Mouse (Mus musculus) gastrocnemius, postnatal 25 days (tissue): Measurements from ENCODE around the gene Npepps. TPM values are rescaled to one million over a fixed set of nuclear protein-coding genes. Genes with fewer than 3 reads are reported as not detected.
"Not testable (repeated sequence)": the region's sequence is repeated elsewhere in the genome, so short reads cannot be mapped to it uniquely, and the experiment has no call there.

Experiments
- DNase-seq: peaks from one replicate; pipeline ENCODE4 v3.0.0; 2022
- total RNA-seq, 2 experiments: library from RNA; stranded (reverse); gene quantifications; 1 replicate in 1 of 2; 2 replicates in 1 of 2; pipeline ENCODE4 v1.2.3; 2021

Gene Npepps
- total RNA-seq, 2 experiments from 2014 or later: 49.7 to 60.0 TPM

DNA sequence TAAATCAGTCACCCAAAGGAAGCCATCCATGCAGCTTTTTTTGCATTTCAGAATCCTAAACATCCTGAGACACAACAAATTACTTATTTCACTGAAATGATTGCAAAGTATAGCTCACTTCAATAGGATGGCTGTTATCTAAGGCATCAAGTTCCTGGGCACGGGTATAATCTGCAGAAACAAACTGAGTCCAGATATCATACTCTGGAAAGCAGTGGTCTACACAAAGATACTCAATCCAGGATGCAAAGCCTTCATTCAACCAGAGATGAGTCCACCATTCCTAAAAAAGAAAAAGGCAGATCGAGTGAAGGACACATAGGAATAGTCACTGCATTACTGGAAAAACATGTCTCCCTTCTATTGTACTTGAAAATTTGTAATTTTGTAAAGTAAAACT lies 42.5 kb downstream of the Npepps start:
- no peak for DNase-seq

GRCm38 (mm10) chr11:97232436-97232835 lies 48.0 kb downstream of the Npepps start:
- DNase-seq: no peak

- DNase-seq: no peak
Measured at GRCm38 (mm10) chr11:97229396-97229795, 51.0 kb downstream of the Npepps start.

DNA sequence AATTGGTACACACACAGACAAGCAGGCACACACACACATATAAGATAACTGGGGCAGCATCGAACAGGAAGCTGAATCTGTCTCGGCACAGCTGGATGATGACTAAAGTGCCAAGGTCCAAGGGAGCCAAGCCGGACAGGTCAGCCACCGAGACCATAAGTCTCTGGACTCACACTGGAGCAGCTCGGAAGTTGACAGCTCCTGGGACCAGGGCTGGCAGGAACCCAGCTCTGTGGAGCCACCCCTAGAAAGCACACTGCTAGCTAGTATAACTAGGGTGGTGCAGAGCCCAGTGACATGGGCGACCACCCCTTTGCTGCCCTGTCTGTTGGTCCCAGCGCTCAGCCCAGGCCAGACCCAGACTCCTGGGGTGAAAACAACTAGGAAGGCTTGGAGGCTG lies 51.5 kb downstream of the Npepps start:
- DNase-seq: no peak

- DNase-seq: no peak
Measured at GRCm38 (mm10) chr11:97226131-97226530, 54.3 kb downstream of the Npepps start.

DNA sequence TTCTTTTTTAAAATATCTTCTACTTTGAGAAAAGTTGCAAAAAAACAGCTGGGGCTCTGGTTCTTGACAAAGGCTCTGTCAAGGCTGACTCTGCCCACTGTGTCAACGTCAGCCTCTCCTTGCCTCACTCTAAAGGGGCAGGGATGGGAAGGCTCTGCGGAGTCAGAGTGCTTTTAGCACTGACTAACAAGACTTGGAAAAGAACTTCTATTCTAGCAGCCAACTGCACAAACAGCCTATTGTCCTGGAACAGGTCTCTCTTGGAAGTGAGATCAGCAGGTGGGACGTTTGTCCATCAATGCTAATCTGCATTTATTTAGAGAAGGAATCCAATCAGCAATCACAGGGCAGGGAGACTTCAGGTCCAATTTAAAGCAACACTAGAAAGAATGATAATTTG lies 57.0 kb downstream of the Npepps start:
- DNase-seq: no peak

DNA sequence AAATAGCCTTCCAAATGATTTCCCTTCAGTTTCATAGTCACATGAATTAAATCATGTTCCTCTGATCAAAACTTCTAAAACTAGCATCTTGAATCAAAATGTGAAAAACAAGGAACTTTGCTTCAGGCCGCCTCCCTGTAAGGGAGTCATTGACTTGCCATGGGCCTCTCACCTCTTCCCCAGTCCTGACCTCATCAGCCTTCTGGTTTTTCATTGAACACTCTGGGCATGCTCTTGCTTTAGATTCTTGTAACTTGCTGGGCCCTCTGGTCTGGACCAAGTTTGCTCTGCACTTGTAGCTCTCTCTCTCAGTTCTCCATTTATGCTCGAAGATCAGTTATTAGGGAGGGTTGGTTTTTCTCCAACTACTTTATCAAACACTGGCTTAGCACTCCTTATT lies 58.8 kb downstream of the Npepps start:
- no peak for DNase-seq

GRCm38 (mm10) chr11:97220211-97220610 lies 60.2 kb downstream of the Npepps start:
- DNase-seq: no peak

DNA sequence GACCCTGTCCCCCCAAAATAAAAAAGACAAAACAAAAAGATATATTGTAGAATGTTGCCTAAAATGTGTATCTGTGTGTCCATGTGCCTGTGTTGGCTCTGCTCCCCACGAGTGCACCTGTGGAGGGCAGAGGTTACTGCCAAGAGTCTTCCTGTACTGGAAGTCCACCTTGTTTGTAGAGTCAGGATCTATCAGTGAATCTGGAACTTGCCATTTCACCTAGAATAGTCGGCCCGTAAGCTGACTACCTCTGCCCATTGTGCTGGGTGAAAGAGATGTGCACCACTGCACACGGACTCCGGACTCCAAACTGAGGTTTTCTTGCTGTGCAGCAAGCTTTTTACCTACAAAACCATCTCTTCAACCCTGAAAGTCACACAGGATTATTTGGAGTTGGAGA lies 66.0 kb downstream of the Npepps start:
- no peak for DNase-seq

GRCm38 (mm10) chr11:97210728-97211400 lies 69.6 kb downstream of the Npepps start:
- DNase-seq: no peak

GRCm38 (mm10) chr11:97207011-97207422 lies 73.4 kb downstream of the Npepps start:
- DNase-seq: no peak

- DNase-seq: no peak
Measured at GRCm38 (mm10) chr11:97199519-97199918, 80.9 kb downstream of the Npepps start.

DNA sequence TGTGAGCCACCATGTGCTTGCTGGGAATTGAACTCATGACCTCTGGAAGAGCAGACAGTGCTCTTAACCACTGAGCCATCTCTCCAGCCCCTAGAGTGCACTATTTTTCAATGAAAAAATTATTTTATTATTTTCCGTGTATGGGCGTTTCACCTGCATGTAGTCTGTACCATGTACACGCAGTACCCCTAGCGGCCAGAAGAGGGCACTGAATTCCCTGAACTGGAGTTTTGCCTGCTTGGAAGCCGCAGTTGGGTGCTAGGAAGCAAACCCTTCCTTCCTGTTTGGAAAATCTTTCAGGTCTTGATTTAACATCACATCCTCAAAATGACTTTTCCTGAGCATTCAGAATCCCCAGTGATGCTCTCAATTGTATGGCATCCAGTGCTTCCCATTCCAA lies 81.8 kb downstream of the Npepps start:
- no peak for DNase-seq

DNA sequence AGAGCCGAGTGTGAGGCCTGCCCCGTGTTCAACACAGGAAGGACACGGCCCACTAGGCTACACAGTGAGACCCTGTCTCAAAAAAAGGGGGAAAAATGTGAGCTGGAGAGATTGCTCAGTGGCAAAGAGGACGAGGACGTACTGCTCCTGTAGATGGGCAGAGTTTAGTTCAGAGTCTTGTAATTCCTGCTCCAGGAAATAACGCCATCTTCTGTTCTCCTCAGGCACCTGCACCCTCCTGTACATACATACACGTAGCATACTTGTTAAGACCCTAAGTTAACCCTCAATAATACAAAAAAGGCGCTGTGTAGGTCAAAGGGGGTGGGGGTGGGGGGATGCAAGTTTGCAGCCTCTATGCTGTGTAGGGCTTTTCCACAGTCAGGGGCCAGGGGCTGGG lies 83.4 kb downstream of the Npepps start:
- DNase-seq: no peak

- no peak for DNase-seq
Measured at GRCm38 (mm10) chr11:97196541-97196940, 83.9 kb downstream of the Npepps start.

DNA sequence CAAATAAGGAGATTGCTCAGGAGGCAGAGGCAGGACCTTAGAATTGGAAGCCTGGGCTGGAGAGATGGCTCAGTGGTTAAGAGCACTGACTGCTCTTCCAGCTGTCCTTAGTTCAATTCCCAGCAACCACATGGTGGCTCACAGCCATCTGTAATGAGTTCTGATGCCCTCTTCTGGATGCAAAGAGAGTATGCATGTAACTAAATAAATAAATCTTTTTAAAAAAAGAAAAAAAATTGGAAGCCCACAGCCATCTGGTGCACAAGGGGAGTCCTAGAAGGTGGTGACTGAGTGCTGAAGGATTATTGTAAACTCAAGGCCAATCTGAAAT lies 87.9 kb downstream of the Npepps start:
- DNase-seq: no peak

DNA sequence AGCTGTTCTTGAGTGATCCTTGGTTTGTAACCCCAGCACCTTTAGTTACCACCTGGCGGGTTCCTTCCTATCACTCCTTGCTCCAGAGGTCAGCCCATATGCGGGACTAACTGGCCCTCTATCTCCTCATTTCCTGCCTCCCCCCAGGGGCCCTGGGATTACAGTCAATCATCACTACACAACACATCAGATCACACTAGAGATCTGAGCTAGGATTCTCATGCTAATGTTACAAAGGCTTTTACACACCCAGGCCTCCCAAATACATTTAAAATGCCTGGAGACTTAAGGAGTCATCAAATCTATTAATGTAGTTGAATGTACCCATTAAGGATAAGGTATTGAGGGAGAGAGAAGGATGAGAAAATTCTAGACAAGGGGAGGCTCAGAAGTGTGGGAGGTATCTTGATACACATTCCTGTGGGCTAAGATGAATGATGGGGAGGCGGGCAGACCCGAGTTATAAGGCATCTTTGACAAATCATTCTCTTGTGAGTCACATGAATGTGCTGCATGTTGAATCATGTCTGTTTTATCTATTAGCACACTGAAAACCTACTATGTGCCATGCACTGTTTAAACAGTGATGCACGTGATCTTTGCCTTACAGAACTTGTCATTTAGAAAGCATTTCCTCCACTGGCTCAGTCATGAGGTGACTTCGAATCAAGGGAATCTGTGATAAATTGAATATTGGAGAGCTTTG lies 88.4 kb downstream of the Npepps start:
- no peak for DNase-seq

DNA sequence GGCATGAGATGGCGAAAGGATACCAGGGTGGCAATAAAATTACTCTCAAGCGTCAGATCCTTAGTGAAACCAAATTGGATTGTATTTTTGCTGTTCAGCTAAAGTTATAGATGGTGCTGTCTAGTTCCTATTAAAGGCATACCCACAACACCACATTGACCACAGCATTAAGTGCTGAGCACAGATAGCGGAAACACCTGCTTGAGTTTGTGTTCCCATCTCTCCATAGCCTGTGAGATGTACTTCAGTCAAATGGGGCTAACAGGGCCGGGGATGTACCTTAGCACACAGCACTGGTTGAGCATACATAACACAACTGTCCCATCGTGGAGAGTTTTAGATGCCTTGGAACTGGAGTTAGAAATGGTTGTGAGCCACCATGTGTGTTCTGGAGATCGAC lies 89.4 kb downstream of the Npepps start:
- no peak for DNase-seq

DNA sequence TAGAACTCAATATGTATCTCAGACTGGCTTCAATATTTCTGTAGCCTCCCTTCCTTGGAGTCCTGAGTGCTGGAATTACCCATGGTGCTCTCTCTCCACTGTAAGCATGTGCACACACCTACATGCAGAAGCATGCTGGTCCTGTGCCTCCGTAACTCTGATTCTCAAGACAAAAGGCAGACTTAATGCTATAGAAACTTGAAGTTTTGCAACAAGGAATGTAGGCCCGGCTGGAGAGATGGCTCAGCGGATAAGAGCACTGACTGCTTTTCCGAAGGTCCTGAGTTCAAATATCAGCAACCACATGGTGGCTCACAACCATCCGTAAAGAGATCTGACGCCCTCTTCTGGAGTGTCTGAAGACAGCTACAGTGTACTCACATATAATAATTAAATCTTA lies 90.8 kb downstream of the Npepps start:
- DNase-seq: not testable (repeated sequence)

GRCm38 (mm10) chr11:97189231-97189630 lies 91.2 kb downstream of the Npepps start:
- DNase-seq: no peak

DNA sequence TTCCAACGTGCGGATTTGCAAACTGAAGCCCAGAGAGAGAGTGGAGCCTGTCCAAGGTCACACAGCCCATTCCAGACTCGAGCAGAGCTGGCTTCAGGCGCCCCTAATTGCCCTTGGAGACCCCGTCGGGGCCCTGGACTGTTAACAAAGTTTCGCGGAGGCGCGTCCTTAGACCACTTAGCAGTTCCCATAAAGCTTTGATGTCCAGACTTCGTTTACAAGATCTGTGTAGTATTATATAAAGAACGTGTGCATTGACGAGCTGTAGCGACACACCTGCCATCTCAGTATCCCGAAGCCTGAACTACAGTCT lies 91.8 kb downstream of the Npepps start:
- no peak for DNase-seq

DNA sequence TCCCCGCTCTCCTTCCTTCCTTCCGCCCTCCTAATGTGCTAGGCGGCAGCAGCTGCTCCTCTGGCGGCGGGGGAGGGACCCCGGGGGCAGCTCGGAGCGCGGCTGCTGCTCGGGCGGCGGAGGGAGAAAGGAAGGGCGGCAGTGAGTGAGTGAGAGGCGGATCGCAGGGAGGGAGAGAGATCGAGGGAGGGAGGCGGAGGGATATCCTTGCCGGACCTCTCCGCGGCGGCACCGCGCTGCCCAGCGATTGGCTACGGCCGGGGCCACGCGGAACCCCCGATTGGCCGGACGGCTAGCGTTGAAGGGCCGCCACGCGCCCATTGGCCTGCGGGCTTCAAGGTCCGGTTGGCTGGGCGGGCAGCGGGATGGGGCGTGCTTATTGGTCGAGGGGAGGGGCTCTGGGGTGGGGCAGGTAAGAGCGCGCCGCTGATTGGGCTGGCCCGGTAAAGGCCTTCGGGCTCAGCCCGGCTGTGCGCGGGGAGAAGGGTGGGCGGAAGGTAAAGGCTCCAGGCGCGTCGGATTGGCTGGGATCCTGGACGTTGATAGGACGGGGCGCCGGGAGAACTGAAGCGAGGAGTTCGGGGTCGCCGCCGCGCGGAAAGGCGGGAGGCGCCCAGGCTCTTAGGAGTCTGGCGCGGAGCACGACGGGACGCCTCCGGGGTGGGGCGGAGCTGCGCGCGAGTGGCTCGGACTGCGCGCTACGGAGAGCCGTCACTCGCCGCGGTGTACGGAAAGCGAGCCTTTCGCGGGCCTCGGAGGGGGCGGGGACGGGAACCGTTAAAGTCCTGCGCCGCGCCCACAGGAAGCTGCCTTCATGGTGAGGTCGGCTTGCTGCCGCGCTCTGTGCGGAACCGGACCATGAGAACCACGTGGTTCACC lies 92.4 kb downstream of the Npepps start, which contains the start of gene Kpnb1:
TSS of gene Kpnb1 (minus strand) at position 118 of the 879 bp plus-strand sequence.
- peak; percentile 100 for DNase-seq
